Mouse (Mus musculus) forebrain, embryonic 16.5 days (tissue): ENCODE results near the gene Tspan17. TPM values are rescaled to one million over a fixed set of nuclear protein-coding genes. Genes with fewer than 3 reads are reported as not detected.

Experiments used
- ATAC-seq: fragments of 200-750 bp; cut with Nextera tagmentation; 2 replicates; pipeline ENCODE4 v1.8.0; 2017; ENCODE audit warnings: mild to moderate bottlenecking, moderate library complexity
- H3K27ac ChIP-seq: fragments of 300-500 bp; sonication (generic); 2 replicates; pipeline ENCODE4 v1.5.1; 2014; ENCODE audit warnings: low read length, control low read depth
- H3K27me3 ChIP-seq: fragments of 300-500 bp; sonication (generic); replicated peaks from 2 replicates; pipeline ENCODE4 v1.6.1; 2014; ENCODE audit warnings: low read length; ENCODE audit not compliant: control insufficient read depth, insufficient read depth
- H3K36me3 ChIP-seq: fragments of 300-500 bp; sonication (generic); 2 replicates; pipeline ENCODE4 v1.6.1; 2014; ENCODE audit not compliant: control insufficient read depth, insufficient read depth
- H3K4me1 ChIP-seq: fragments of 300-500 bp; sonication (generic); replicated peaks from 2 replicates; pipeline ENCODE4 v1.6.1; 2014; ENCODE audit warnings: low read length; ENCODE audit not compliant: control insufficient read depth, insufficient read depth
- H3K4me2 ChIP-seq: fragments of 300-500 bp; sonication (generic); 2 replicates; pipeline ENCODE4 v1.6.1; 2014; ENCODE audit warnings: mild to moderate bottlenecking, low read length, control low read depth
- H3K4me3 ChIP-seq: fragments of 300-500 bp; sonication (generic); replicated peaks from 2 replicates; pipeline ENCODE4 v1.5.1; 2014; ENCODE audit warnings: mild to moderate bottlenecking, low read length, control low read depth
- H3K9ac ChIP-seq: fragments of 300-500 bp; sonication (generic); replicated peaks from 2 replicates; pipeline ENCODE4 v1.6.1; 2014; ENCODE audit warnings: low read depth, low read length, control low read depth
- H3K9me3 ChIP-seq: fragments of 300-500 bp; sonication (generic); 2 replicates; pipeline ENCODE4 v1.6.1; 2016; ENCODE audit warnings: low read length; ENCODE audit not compliant: control insufficient read depth
- WGBS: fragments of 180-500 bp; shearing (Covaris S2); extraction: QIAGEN DNeasy Blood & Tissue Kit; methylation state at CpG from one replicate; pipeline ENCODE4 v1.1.7; 2014; 5-methylcytosine and 5-hydroxymethylcytosine counted together
- polyA plus RNA-seq: library from polyadenylated mRNA; unstranded; fragments of >200 nt; fragmentation: Nextera tagmentation; extraction: Ambion mirVana; gene quantifications from 2 replicates; pipeline ENCODE4 v1.2.1, GENCODE M21; 2015

Tspan17 gene
- polyA plus RNA-seq = 18.6 and 29.7 TPM in 2 replicates

DNA sequence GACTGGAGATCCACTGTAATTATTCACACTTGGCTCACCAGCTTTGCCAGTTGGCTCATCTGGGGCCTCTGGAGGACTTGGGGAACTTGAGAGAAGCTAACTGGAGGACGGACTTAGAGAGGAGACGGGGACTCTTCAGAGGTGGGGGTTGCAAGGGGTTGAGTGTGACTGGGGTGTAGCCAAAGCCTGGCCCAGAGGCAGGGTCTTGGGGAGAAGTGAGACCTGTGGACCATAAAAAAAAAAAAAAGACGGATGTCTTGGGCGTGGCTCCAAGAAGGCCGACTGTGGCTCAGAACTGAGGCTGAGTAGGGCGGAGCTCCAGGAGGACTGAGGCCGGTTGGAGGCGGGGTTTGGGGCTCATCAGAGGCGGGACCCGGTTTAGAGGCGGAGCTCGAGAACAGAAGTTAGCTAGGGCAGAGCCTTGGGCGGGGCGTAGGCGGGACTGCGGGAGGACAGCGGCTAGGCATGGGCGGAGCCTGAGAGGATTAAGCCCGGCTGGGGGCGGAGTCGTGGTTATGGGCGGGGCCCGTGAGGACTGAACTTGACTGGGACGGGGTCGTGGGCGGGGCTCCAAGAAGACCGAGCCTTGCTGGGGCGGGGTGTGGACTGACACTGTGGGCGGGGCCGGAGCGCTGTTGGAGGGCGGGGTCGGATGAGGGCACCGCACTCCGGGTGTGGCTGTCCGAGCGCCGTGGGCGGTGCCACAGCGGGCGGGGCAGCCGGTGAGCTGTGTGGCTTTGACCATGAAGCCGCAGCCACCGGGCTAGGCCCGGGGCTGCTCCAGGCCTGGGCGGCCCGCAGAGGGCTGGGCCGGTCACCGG lies at the start of gene Tspan17:
Gene Tspan17 (plus strand): TSS at position 638 of the 821 bp plus-strand sequence.
- 3% methylated on average over 46 of the region's 49 CpGs for WGBS
- H3K9me3 ChIP-seq = no peaks in the 10 kb centered on the region
- no peaks in the 10 kb centered on the region for H3K36me3 ChIP-seq
- H3K9ac ChIP-seq = peak within 1 kb of the TSS; percentile 64
- no peak within 1 kb of the TSS for H3K27ac ChIP-seq
- H3K4me1 ChIP-seq = peaks cover 11% of the 10 kb centered on the region; the same call in 1 of the 2 replicates
- H3K27me3 ChIP-seq = peaks cover 8% of the 10 kb centered on the region; the same call in 1 of the 2 replicates
- ATAC-seq = peak; percentile 83
- peak within 1 kb of the TSS; percentile 99 for H3K4me2 ChIP-seq
- peak within 1 kb of the TSS; percentile 69 for H3K4me3 ChIP-seq

DNA sequence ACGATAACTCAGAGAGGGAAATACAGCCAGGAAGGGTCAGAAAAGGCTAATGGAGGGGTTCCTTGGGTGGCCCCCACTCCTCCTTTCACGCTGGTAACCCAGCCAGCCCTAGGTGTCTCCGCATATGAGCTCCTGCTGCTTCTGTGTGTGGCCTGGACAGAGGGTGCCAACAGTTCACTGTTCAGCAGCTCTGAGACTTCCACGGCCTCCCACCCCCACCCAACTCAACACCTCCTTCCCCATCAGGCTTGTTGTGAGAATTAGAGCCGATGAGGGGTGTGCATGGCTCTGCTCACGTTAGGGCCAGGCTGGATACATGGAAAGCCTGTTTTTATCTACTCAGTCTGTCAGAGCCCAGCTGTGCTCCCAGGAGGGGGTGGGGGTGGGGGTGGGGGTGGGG lies 43.1 kb upstream of the Tspan17 start:
- Histone ChIP-seq H3K4me3 (no peak overlapping the region), H3K9ac (no peak overlapping the region), H3K27ac (no peak overlapping the region), H3K27me3 (no peaks in the 10 kb centered on the region), H3K4me1 (peaks cover 52% of the 10 kb centered on the region), H3K36me3 (peaks cover 5% of the 10 kb centered on the region; the same call in 1 of the 2 replicates), H3K4me2 (peak overlapping the region; percentile 31), H3K9me3 (no peaks in the 10 kb centered on the region)
- WGBS = 37% methylated on average over 6 of the region's 6 CpGs
- no peak for ATAC-seq

DNA sequence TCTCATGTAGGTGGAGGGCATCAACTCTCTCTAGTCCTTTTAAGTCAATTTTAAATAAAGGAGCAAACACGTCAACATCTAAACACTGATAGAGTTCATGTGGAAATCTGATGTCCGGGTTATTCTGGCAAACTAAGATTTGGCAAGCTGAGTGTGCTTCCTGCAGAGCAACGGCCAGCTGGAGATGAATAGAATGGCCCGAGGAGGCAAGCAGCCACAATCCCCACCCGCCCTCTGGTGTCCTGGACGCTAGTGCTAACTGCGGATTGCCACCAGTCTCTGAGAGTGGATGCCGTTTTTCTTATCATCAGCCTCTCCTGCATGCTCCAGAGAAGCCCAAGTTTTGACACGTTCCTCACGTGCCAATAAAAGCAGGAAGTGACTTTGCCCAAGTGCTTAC lies 42.3 kb upstream of the Tspan17 start:
- Histone ChIP-seq H3K9ac (no peak overlapping the region), H3K36me3 (peaks cover 2% of the 10 kb centered on the region; the same call in 1 of the 2 replicates)

GRCm38 (mm10) chr13:54748190-54748589 lies 41.0 kb upstream of the Tspan17 start:
- ATAC-seq = no peak
- 80% methylated on average over 8 of the region's 8 CpGs for WGBS
- H3K27me3 ChIP-seq = no peaks in the 10 kb centered on the region
- H3K4me1 ChIP-seq = peaks cover 58% of the 10 kb centered on the region
- peak overlapping the region; percentile 72 for H3K4me3 ChIP-seq
- H3K9me3 ChIP-seq = no peaks in the 10 kb centered on the region
- H3K27ac ChIP-seq = no peak overlapping the region
- H3K4me2 ChIP-seq = peak overlapping the region; percentile 83
- H3K9ac ChIP-seq = peak overlapping the region; percentile 83
- H3K36me3 ChIP-seq = peaks cover 2% of the 10 kb centered on the region; the same call in 1 of the 2 replicates

More for the DNA sequence above, 42.3 kb upstream of the Tspan17 start:
- 0 out of 2 replicates have a peak overlapping the region, but pooled peaks have one; percentile 11 for H3K4me3 ChIP-seq
- peaks cover 48% of the 10 kb centered on the region for H3K4me1 ChIP-seq
- H3K27ac ChIP-seq = no peak overlapping the region
- 23% methylated on average over 10 of the region's 10 CpGs for WGBS
- H3K27me3 ChIP-seq = no peaks in the 10 kb centered on the region
- peak overlapping the region; percentile 83 for H3K4me2 ChIP-seq
- H3K9me3 ChIP-seq = no peaks in the 10 kb centered on the region
- ATAC-seq = no peak

DNA sequence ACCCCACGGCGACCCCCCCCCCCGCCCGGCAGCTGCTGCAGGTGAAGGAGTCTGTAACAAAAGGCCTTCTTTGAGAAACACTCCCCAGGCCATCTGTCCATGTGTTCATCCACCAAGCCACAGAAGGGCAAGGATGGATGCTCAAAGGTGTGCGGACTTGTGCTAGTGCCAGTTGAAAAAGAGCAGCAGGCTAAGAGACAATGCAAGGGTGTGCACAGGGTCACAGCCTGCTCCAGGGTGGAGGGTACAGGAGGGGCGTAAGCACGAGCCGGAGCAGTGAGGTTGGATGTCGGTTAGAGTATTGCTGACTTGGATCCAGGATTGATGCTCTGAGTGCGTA lies 40.5 kb upstream of the Tspan17 start:
- WGBS = 25% methylated on average over 10 of the region's 10 CpGs
- Histone ChIP-seq H3K9me3 (no peaks in the 10 kb centered on the region), H3K9ac (peak overlapping the region; percentile 83), H3K4me2 (peak overlapping the region; percentile 83), H3K4me3 (peak overlapping the region; percentile 72), H3K27ac (peak overlapping the region; percentile 89), H3K27me3 (no peaks in the 10 kb centered on the region), H3K4me1 (peaks cover 59% of the 10 kb centered on the region), H3K36me3 (peaks cover 2% of the 10 kb centered on the region; the same call in 1 of the 2 replicates)
- peak; percentile 23; the same call in 1 of the 2 replicates for ATAC-seq

DNA sequence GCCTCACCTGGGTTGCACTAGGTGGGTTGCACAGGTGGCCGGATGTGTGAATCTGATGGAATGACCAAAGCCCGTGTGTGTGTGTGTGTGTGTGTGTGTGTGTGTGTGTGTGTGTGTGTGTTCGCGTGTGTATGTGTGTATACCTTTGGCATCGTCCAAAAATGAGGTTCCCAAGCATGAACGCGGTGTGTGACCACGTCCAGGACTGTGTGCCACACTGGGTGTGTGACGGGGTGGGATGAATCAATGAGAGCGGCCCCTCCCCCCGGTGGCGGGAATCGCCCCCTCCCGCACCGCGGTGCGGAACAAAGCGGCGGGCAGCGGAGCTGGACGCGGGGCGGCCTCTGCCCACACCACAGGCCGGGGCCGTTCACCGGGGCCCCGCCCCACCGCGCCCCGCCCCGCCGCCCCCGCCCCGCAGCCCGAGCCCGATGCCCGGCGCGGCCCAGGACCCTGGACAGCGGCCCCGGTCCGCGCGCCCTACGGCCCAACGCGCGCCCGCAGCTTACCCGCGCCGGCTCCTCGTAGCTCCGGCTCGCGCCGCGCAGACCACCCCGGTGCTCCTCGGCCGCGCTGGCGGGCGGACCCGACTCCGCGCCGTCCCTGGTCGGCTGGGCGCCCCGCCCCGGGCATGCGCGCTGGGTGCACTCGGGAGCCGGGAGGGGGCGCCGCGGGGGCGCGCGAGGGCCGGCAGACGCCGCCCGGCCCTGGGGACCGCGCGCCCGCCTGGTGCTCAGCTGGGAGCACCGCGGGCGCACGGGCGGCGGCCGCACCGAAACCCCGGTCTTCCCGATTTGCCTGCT lies 39.9 kb upstream of the Tspan17 start:
- Histone ChIP-seq H3K27ac (peak overlapping the region; percentile 89), H3K4me1 (peaks cover 64% of the 10 kb centered on the region), H3K27me3 (no peaks in the 10 kb centered on the region), H3K36me3 (peaks cover 2% of the 10 kb centered on the region; the same call in 1 of the 2 replicates), H3K9ac (peak overlapping the region; percentile 83), H3K9me3 (no peaks in the 10 kb centered on the region), H3K4me3 (peak overlapping the region; percentile 72), H3K4me2 (peak overlapping the region; percentile 83)
- under 1% methylated on average over 82 of the region's 100 CpGs for WGBS
- ATAC-seq = peak; percentile 90

GRCm38 (mm10) chr13:54749864-54750411 lies 39.2 kb upstream of the Tspan17 start, which contains the start of gene Gprin1:
Gene Gprin1 (minus strand): TSS chr13:54749874.
- H3K9ac ChIP-seq = peak within 1 kb of the TSS; percentile 83
- peaks cover 1% of the 10 kb centered on the region; the same call in 1 of the 2 replicates for H3K36me3 ChIP-seq
- peak within 1 kb of the TSS; percentile 83 for H3K4me2 ChIP-seq
- H3K4me1 ChIP-seq = peaks cover 63% of the 10 kb centered on the region
- 1% methylated on average over 29 of the region's 29 CpGs for whole genome bisulfite sequencing
- peak within 1 kb of the TSS; percentile 89 for H3K27ac ChIP-seq
- peak; percentile 57 for ATAC-seq
- H3K27me3 ChIP-seq = no peaks in the 10 kb centered on the region
- H3K9me3 ChIP-seq = no peaks in the 10 kb centered on the region
- H3K4me3 ChIP-seq = peak within 1 kb of the TSS; percentile 72

DNA sequence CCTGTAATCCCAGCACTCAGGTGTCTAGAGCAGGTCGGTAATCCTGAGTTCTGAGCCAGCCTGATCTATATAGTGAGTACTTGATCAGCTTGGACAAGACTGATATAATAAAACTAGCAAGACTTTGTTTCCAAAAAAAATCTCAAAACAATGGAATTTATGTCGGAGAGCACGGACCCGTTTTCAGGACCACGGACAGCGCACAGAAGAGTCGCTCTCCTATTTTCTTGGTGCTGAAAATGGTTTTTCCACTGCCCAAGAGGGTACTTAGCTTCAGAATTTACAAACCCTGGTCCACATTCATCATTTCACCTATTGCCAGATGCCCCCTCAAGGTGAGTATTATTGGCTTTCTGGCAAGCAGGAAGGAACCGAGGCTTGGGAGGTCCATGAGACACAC lies 38.5 kb upstream of the Tspan17 start:
- no peak overlapping the region for H3K4me2 ChIP-seq
- WGBS = 5% methylated on average over 8 of the region's 8 CpGs

More for the DNA sequence above, 38.5 kb upstream of the Tspan17 start:
- Histone ChIP-seq H3K4me1 (peaks cover 65% of the 10 kb centered on the region), H3K4me3 (no peak overlapping the region), H3K27me3 (no peaks in the 10 kb centered on the region), H3K36me3 (no peaks in the 10 kb centered on the region), H3K27ac (no peak overlapping the region), H3K9me3 (no peaks in the 10 kb centered on the region), H3K9ac (no peak overlapping the region)
- ATAC-seq = no peak
